Mouse (Mus musculus) ES-Bruce4 (cell line): ENCODE measurements around the gene Srprb.

ENCODE experiments used
- CTCF ChIP-seq: IDR thresholded peaks from one replicate; pipeline ENCODE4 v1.8.1; 2011; ENCODE audit warnings: low read depth, low read length
- POLR2A ChIP-seq: IDR thresholded peaks from one replicate; pipeline ENCODE4 v1.8.1; 2011; ENCODE audit warnings: low read length; ENCODE audit not compliant: insufficient read depth

- TF ChIP-seq CTCF = no peak
- no peak for TF ChIP-seq POLR2A
Observed at GRCm38 (mm10) chr9:103175692-103176091, 26.2 kb downstream of the Srprb start.
